Mouse (Mus musculus) liver, adult (tissue): ENCODE results near the gene Stk36.

ENCODE experiments used
- GATA4 ChIP-seq: IDR thresholded peaks from 2 replicates; pipeline ENCODE4 v1.6.1; 2014; ENCODE audit warnings: mild to moderate bottlenecking, low read length; ENCODE audit not compliant: insufficient replicate concordance

The Stk36 gene

DNA sequence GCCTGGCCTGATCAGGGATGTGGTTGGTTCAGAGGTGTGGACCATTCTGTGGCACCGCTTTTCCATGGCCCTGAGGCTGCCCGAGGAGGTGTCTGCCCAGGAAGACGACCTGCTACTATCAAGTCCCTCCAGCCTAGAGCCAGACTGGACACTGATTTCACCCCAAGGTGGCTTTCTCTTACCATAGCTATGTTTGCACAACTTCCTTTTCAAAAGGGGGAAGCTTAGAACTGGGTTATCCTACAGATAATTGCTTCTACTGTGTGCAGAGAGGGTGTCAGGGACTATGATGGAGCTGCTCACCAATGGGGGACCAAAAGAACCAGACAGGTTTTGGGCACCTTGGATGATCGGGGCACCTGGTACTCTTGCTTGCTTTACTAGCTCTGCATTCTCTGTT is 31.5 kb downstream of the Stk36 start:
- no peak for TF ChIP-seq GATA4

DNA sequence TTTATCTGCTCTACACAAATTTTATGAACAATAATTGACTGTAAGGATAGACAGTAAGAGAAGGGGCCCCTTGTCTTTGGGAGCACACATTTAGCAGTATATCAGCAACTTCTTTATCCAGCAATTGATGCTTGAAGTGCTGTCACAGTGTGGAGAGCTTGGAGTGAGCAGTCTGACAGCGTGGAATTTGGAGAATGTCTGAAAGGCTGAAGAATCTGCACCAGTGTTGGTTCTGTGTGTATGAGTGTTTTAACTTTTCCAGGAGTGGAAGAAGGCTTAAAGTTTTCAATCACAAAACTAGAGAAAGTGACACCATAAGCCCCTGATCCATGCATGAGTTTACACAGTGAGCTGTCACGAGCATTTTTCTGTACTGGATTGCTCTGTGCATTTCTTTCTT is 42.3 kb downstream of the Stk36 start:
- no peak for TF ChIP-seq GATA4

DNA sequence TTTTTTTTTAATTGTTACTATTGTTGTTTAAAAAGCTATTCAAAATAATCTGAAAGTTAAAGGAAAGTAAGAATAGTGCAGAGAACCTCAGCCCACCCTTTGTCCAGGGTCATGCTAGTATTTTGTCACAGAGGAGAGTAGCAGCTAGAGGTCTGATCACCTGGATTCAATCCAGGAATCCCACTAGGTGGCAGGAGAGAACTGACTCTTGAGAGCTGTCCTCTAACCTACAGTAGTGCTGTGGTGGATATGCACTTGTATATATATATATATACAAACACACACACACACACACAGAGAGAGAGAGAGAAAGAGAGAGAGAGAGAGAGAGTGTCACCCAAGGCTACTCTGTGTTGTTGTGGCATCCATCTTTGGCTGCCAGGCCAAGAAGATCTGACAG is 42.7 kb downstream of the Stk36 start:
- no peak for TF ChIP-seq GATA4

DNA sequence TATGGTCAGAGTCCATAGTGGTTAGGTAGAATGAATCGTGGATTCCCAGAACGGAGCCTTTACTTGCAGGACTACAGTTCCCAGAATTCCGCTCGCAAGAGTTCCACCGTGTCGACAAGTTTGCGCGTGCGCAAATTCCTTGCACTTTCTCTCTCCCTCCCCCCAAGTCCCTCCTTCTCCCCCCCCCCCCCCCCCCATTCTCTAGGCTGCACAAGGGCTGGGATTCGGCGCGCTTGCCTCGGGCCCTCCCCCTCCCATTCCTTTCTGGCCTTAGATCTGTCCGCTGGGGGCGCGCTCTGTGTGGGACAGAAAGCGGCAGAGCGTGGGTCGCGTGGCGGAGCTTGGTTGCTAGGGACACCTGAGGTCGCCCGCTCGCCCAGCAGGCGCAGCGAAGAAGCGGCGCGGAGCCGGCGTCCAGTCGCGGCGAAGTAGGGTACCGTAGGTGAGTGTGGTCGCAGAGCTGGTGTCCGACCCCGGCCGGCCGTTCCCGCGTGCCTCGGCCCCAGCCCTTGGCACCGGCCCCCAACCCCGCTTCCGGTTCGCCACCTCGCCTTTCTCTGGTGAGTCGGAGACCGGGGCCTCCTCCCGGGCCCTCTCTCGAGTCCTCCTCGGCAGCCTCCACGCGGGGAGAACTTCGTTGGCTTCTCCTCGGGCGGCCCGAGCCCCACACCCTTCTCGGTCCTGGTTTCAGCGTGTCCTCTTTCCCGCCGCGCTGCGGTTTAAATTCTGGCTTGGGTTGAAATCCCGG is 60.4 kb downstream of the Stk36 start, which contains the start of gene Ttll4:
Gene Ttll4, plus strand, starts transcription at position 298 of the 748 bp plus-strand sequence.
- peak; percentile 36; the same call in 1 of the 2 replicates for TF ChIP-seq GATA4

DNA sequence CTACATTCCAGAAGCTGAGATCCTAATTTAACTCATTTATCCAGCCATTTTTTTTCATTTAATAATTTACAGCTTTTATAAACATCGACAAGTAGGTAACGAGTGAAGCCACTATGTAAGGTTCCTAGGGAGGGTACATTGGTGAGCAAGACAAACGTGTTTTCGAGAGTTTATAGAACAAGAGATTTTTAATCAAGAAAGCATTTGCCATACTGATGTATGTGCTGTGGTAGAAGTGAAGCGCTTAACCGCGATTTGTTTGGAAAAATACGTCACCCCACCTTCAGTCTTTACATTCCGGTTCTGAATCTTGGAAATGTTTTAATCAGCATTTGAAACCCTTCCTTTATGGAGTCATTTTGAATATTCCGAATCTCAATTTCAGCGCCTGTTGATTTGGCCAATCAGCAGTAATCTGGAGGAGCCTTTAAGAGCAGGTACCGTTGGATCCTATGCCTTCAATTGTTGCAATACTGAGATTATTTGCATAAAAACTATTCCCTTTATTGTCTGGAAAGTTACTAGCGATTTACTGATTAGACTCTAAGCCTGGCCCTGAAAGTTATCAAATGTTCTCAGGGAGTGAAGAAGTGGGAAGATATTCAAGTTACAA is 61.1 kb downstream of the Stk36 start:
- TF ChIP-seq GATA4 = no peak

DNA sequence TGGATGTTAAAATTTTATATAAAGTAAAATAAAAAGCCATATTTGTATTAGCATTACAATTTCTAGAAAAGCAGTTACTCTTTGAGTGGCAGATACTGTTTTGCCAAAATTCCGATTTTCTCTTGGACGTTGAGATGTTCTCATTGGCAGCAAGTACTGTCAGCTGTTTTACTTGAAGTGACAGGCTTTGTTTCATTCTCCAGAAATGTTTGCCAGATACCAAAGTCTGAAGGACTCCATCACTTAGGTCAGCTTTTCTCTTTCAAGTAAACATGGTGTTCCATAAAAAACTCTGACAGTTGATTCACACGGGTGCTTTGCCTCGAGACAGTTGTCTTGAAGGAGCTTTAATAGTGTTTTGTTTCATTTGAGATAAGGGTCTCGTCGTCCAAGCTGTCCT is 63.9 kb downstream of the Stk36 start:
- no peak for TF ChIP-seq GATA4

DNA sequence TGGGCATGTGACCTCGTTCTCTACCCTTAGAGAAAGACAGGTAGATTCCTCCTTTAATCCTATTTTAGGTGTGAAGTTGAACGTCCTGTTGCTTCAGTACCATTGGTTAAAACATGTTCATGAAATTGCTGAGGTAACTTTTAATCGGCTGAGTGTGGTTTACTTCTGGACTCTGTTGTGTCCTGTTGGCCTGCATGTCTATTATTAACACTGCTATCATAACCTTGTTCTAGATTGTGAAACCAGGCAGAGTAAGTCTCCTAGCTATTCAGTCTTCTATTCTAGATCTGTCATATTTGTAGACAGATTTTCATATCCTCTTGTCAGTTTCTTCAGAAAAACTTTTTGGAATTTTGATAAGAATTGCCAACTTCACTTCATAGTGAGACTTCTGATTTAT is 67.1 kb downstream of the Stk36 start:
- no peak for TF ChIP-seq GATA4

DNA sequence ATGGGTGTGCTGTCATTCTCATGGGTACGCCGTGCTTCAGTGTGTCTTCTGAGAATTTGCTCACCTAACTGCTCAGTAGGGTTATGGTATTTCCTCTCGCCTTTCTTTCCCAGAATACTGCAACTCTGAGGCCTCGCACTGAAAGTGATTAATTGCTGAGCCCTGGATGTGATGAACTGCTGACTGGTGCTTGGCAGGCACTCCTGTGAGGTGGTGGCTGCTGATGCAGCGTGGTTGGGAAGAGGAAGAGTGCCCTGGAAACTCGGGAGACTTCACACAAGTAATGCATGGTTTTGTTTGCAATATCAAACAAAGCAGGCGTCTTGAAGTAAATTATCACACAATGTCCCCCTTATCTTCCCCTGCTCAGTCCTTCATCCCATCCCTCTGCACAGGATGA is 71.5 kb downstream of the Stk36 start:
- TF ChIP-seq GATA4 = no peak

DNA sequence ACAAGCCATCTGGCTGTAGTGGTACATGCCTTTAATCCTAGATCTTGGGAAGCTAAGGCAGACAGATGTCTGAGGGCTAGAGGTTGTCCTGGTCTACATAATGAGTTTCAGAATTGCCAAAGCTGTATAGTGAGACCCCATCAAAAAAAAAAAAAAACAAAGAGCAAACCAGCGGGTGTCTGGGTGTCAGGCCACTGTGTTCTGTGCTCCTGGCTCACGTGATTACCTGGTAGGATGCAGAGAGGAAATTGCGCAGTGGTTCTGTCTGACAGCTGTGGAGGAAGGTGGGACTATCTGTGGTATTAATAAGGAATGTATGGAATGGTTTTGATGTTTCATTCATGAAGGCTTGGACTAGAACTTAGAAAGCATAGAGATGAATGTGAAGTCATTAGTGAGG is 75.6 kb downstream of the Stk36 start:
- no peak for TF ChIP-seq GATA4

DNA sequence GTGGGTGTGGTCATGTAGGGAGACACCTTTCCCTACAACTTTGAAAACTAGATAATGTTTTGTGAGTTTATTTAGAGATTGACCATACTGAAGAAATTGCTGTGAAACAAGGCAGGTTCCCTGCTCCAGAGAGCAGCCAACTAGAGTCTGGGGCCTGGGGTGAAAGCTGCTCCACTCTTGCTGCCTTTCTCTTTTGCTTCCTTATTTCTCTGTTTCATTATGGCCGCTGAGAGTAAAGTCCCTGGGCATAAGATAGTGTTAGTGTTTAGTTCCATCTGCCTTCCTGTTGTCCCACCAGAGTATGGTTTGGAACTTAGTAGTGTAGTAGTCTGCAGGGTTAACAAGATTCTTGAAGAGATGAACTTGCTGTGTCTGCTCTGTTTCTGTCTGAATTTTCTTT is 76.6 kb downstream of the Stk36 start:
- TF ChIP-seq GATA4 = no peak
